In genomic region chr5:128144799-128145198, GRCm38 (mm10) we compare ENCODE assay signal across 23 mouse cellular contexts.
DNase-seq lines count a peak whose midpoint lies in the region; ATAC-seq and TF ChIP-seq lines count a peak whose summit lies in the region.
"Had no signal": no experiment of that assay in that cellular context is flagged by ENCODE, and none has a peak within 500 bp of the region (broad histone marks: within the 10 kb centered on the region; RNA-seq: fewer than 3 reads in every experiment).

No protein-coding gene starts in this region.

- TF ChIP-seq CTCF in left cerebral cortex, adult 2 months (IDR thresholded peaks at IDR 0.05), result peak; percentile 2; the same call in 1 of the 2 replicates

- no peaks in the 10 kb centered on the region for H3K36me3 ChIP-seq in intestine, embryonic 15.5 days
- no peaks in the 10 kb centered on the region for H3K36me3 ChIP-seq in hindbrain, embryonic 14.5 days (replicated peaks; ENCODE audit: control insufficient read depth, insufficient read depth)
- H3K36me3 ChIP-seq: embryonic facial prominence, embryonic 12.5 days; forebrain, embryonic 15.5 days; G1E; heart, embryonic 13.5 days; hindbrain, embryonic 12.5 days had no signal

- H3K27ac ChIP-seq in left cerebral cortex, adult 2 months, result peak overlapping the region; percentile 36; the same call in 1 of the 2 replicates
- H3K27ac ChIP-seq in intestine, embryonic 15.5 days, result no peak overlapping the region
- no peak overlapping the region for H3K27ac ChIP-seq in hindbrain, embryonic 14.5 days
- H3K27ac ChIP-seq: embryonic facial prominence, embryonic 12.5 days; forebrain, embryonic 15.5 days; heart, embryonic 13.5 days; hindbrain, embryonic 12.5 days; hindbrain, postnatal 0 days had no signal

- WGBS in intestine, embryonic 15.5 days, result 94% methylated on average over 3 of the region's 3 CpGs
- 98% methylated on average over 3 of the region's 3 CpGs for WGBS in hindbrain, embryonic 14.5 days

- no peak for DNase-seq in frontal cortex, postnatal 10 days (ENCODE audit: low spot score in 2 of 2)
- peak in 1 of 2 experiments; percentile 20 for DNase-seq in left cerebral cortex, adult 2 months (ENCODE audit: extremely low spot score in 1 of 2, low spot score in 2 of 2)
- DNase-seq in left cerebral cortex, postnatal 10 days (ENCODE audit: extremely low spot score in 1 of 2, low spot score in 2 of 2), result no peak
- peak; percentile 74 for DNase-seq in brain, adult 2 months (ENCODE audit: low read depth, low spot score)
- peak; percentile 5 to 13 for DNase-seq in left cerebral cortex, adult 9 months (ENCODE audit: low spot score in 2 of 2)
- DNase-seq in hindbrain, embryonic 14.5 days (ENCODE audit: low spot score), result no peak
- DNase-seq: adrenal gland, adult 8-10 months; adrenal gland, postnatal 36 days; B cell, adult 2 months; cerebellum, adult 11-12 months; cerebellum, adult 9-10 months; cerebellum, postnatal 25 days; gastrocnemius, postnatal 14 days; heart, postnatal 36 days had no signal

- no peak overlapping the region for H3K4me3 ChIP-seq in left cerebral cortex, adult 2 months
- H3K4me3 ChIP-seq in intestine, embryonic 15.5 days (replicated peaks), result no peak overlapping the region
- no peak overlapping the region for H3K4me3 ChIP-seq in hindbrain, embryonic 14.5 days (replicated peaks; ENCODE audit: low read length)
- H3K4me3 ChIP-seq: embryonic facial prominence, embryonic 12.5 days; forebrain, embryonic 15.5 days; heart, embryonic 13.5 days; hindbrain, embryonic 12.5 days had no signal

- H3K4me1 ChIP-seq in intestine, embryonic 15.5 days (replicated peaks), result no peaks in the 10 kb centered on the region
- no peaks in the 10 kb centered on the region for H3K4me1 ChIP-seq in hindbrain, embryonic 14.5 days (replicated peaks; ENCODE audit: control insufficient read depth, insufficient read depth, low read length)
- H3K4me1 ChIP-seq: embryonic facial prominence, embryonic 12.5 days; forebrain, embryonic 15.5 days; heart, embryonic 13.5 days; hindbrain, embryonic 12.5 days had no signal

- H3K9me3 ChIP-seq in intestine, embryonic 15.5 days, result no peaks in the 10 kb centered on the region
- H3K9me3 ChIP-seq in hindbrain, embryonic 14.5 days (ENCODE audit: control insufficient read depth, low read length), result no peaks in the 10 kb centered on the region
- H3K9me3 ChIP-seq: embryonic facial prominence, embryonic 12.5 days; forebrain, embryonic 15.5 days; hindbrain, embryonic 12.5 days had no signal

- no peak overlapping the region for H3K9ac ChIP-seq in intestine, embryonic 15.5 days
- no peak overlapping the region for H3K9ac ChIP-seq in hindbrain, embryonic 14.5 days
- H3K9ac ChIP-seq: embryonic facial prominence, embryonic 12.5 days; forebrain, embryonic 15.5 days; heart, embryonic 13.5 days; hindbrain, embryonic 12.5 days had no signal

- H3K27me3 ChIP-seq in intestine, embryonic 15.5 days (replicated peaks), result no peaks in the 10 kb centered on the region
- H3K27me3 ChIP-seq in hindbrain, embryonic 14.5 days (ENCODE audit: control insufficient read depth, insufficient read depth, low read length), result no peaks in the 10 kb centered on the region
- H3K27me3 ChIP-seq: embryonic facial prominence, embryonic 12.5 days; forebrain, embryonic 15.5 days; heart, embryonic 13.5 days; hindbrain, embryonic 12.5 days had no signal

- intact Hi-C loops in left cerebral cortex, adult 2 months (cut with DNase I), result loop anchor here (5.0 kb wide), 2 partner anchors 123 to 288 kb away; partner anchors contain the start of gene Tmem132d
- intact Hi-C loops in left cerebral cortex, postnatal 10 days (cut with DNase I), result no loop called here

- ATAC-seq in frontal cortex, adult (ENCODE audit: low TSS enrichment), result peak; percentile 71; the same call in 1 of the 2 replicates
- no peak for ATAC-seq in intestine, embryonic 15.5 days
- ATAC-seq in hindbrain, embryonic 14.5 days (ENCODE audit: low FRiP score), result no peak
- ATAC-seq: CD4-positive, CD25-positive, alpha-beta regulatory T cell, adult 4 months; forebrain, embryonic 15.5 days; hindbrain, postnatal 0 days had no signal

- H3K4me2 ChIP-seq in intestine, embryonic 15.5 days (replicated peaks), result no peak overlapping the region
- H3K4me2 ChIP-seq in hindbrain, embryonic 14.5 days (replicated peaks), result no peak overlapping the region
- H3K4me2 ChIP-seq: embryonic facial prominence, embryonic 12.5 days; forebrain, embryonic 15.5 days; heart, embryonic 13.5 days; hindbrain, embryonic 12.5 days had no signal

Comparison
In these comparisons a context has a peak if more than half of its experiments do, and no peak if none do; other contexts are left out.
1. DNase-seq: peak in brain, adult 2 months (single experiment) and left cerebral cortex, adult 9 months (2 of 2); none in frontal cortex, postnatal 10 days (0 of 2), left cerebral cortex, postnatal 10 days (0 of 2) and hindbrain, embryonic 14.5 days (single experiment).